Mouse (Mus musculus) c-Kit-positive CD71-positive TER-119-positive erythroid progenitor cells, embryonic 14.5 days (primary cell): ENCODE measurements around the gene Ptprm.
"Not testable (repeated sequence)": the region's sequence is repeated elsewhere in the genome, so short reads cannot be mapped to it uniquely, and the experiment has no call there.

Source experiments
- DNase-seq: peaks from one replicate; pipeline ENCODE4 v3.0.0-alpha.2; 2013; ENCODE audit warnings: low spot score

Ptprm gene

DNA sequence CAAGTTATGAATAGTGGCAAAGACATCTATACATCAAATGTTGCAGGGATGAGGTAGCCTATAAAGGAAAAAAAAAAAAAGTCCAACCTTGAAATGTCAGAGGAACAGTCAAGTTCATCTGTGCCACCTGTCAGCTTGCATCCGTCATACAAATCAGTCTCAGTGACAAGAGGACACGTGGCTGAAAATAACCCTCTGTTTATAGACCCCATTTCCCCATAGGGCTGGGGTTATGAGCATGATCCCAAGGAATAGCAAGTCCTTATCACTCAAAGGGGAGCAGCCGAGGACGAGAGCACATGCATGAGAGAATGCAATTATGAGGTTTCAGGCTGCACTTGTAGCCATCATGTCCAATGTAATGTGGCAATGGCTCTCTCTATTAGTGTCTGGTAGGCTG, 482.9 kb downstream of the Ptprm start:
- DNase-seq = no peak

DNA sequence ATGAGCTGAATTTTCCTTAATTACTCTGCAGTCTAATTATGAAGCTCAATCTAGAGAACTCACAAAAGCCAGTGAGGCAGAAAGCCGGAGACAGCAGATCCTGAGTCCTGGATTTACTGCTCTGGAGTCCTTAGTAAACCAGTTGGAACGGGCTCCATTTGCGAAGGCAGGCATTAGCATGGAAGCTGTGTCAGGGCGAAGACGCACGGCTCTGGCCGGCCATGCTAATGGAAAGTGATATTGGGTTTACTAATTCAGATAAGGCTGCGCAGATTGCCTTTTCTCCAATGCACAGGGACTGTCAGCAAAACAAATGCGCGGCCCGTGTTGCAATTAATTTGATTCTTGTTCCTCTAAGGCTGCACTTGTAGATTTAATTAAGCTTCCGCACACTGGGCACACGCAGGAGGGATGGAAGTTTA, 484.7 kb downstream of the Ptprm start:
- DNase-seq = no peak

DNA sequence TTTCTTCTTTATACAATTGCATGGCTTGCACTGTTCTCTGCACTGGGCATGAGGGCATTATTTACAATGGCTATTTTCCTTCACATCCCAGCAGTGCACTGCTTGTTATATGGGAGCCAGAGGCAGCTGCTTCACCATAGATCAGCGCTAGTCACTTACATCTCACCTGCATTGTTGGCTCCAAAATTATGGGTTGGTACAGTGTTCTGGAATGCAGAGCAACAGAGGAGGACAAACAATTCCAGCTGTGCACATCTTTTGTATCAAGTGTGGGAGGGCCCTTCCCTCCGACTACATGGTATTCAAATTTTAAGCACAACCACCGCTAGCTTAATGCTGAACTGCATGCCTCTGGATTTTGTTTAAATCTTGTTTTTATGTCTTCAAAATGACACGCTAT, 489.8 kb downstream of the Ptprm start:
- no peak for DNase-seq

DNA sequence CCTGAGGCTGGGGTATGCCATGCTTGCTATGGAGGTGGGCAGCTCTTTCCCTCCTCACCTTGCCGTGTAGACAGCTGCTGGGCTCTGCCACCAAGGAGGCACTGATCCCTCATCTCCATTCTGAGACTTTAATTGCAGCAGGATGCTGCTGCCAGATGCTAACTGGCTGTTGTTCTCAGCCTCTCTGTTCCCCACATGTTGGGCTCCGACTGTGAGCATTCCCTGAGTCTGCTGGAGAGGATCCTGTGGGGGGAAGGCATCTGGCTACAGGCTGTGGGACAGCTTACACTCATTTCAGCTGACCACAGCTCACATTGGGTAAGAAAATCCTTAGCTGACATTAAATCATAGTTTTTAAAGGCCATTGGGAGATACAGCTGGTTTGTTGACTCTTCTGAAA, 492.7 kb downstream of the Ptprm start:
- no peak for DNase-seq

DNA sequence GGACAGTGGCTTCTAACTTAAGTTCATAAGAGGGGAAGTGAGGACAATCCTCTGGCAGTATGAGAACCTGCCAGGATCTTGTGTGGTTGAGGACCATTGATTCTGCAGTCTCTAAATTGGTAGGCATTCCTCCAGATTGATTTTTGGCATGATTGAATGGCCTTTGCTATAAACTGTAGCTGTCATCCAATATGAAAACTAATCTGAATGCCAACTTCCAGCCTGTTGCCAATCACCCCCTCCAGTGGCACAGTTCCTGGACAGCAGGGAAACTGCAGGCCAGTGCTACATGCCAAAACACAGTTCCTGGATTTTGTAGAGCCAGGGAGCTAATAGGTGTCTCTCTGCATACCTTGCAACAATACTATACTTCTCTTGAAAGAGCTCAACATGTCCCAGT, 495.5 kb downstream of the Ptprm start:
- no peak for DNase-seq

DNA sequence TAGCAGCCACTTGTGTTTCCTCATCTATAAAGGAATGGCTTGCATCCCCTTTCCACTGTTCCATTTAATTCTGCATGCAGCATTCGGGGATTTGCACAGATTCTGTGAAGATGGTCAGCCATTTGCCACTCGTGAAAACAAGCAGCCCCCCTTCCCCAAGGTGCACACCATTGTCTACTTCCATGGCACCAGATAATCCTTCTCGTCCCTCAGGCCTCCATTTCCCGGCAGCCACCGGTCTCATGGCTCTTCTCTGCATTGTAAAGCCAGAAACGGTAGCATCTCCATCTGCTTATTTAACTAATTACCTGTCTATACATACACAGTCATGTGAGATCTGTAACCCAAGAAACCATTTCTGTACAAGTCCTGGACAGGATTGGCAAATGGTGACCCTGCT, 501.8 kb downstream of the Ptprm start:
- no peak for DNase-seq

DNA sequence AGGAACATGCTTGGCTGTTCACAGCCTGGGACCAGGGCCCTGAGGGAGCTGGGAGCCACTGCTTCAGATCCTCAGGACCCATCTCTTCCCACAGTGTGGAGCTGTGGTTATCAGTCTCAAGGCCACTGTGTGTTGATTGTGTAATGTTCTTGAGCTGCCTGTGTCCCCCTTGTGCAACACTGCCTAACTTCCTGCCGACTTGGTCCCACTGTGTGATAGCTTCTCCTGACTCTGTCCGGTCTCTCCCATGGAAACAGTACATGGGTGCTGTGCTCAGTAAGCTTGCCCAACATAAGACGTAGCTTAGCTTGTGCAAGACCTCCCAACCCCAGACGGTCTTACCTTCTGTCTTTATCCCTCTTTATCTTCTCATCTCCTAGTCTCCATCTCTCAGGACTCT, 507.2 kb downstream of the Ptprm start:
- DNase-seq = not testable (repeated sequence)

DNA sequence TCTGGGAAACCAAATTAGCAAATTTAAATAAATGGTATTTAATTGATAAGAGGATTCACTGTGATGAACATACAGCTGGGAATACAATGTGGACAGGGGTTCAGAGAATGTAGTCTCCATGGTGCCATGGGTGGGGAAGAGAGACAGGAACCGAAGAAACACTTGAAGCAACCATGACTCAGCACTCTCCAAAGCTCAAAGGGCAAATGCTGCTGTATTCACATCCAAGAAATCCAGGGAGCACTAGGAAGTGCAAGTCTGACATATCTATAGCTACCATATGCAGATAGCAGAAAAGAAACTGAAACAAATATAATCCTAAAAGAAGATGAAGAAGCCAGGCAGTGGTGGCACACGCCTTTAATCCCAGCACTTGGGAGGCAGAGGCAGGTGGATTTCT, 531.9 kb downstream of the Ptprm start:
- no peak for DNase-seq

DNA sequence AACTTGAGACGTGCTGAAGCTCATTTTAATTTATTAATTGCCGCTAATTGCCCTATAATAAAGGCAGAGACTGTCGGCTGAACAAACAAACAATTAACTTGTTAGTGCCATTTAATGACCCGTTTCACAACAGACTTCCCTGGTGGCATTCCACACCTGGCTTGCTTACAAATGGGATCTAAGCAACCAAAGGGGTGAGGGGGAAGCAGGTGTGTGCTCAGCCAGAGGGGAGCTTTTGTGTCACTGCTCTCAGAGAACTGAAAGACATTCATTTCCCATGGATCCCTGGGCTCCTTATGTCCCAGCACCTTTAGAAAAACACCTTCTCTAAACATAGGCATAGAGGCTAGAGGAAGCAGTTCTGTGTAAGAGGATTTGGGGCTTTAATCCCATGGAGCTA, 536.9 kb downstream of the Ptprm start:
- DNase-seq = no peak

DNA sequence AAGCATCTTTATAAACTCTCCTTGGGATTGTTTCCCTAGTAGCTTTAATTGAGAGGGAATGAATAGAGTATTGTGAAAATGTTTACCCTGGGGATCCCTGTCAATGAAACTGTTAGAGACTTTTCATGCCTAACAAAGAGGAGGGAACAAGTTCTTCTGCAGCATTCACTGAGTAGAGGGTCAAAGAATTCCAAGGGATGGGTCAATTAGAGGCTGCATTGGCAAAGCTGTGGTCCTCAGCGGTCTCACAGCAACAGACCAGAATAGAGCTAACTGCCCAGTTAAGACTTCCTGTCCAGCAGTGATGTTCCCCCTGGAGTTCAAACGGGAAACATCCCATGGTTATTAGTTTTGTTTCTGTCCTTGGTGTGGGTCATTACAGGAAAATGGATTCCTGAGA, 538.3 kb downstream of the Ptprm start:
- no peak for DNase-seq

DNA sequence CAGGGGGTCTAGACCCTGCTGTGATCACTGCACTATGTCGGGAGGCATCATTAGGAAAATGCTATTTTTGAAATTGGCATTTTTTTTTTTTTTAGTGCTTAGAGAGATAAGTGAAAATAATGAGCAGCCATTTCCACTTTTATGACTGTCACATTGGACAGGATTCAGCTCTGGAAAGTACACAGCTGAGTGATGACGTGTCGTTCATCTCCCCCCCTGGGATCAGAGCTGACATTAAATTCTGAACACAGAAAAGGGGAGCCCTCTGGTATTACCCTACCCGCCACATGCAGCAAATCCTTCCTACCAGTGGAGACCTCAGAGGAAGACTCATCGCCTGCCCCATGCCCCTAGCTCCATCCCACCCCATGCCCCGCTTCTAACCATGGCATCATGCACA, 540.5 kb downstream of the Ptprm start:
- no peak for DNase-seq

DNA sequence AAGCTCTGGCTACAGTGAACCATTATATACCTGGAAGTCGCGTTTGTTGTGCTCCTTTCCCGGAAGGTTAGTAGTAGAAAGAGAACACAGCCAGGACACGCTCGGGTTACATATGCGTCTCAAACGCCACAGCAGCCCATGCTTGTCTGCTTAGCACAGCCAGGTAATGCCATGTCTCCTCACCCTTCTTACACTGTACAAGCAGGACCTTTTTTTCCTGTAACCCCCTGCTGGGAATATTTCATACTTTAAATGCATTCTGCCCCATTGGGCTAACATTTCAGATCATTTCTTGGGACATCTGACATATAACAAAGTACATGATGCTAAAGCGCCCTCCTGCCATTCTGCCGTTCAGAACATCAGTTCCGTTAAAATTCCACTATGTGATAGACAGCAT, 540.9 kb downstream of the Ptprm start:
- DNase-seq = no peak

DNA sequence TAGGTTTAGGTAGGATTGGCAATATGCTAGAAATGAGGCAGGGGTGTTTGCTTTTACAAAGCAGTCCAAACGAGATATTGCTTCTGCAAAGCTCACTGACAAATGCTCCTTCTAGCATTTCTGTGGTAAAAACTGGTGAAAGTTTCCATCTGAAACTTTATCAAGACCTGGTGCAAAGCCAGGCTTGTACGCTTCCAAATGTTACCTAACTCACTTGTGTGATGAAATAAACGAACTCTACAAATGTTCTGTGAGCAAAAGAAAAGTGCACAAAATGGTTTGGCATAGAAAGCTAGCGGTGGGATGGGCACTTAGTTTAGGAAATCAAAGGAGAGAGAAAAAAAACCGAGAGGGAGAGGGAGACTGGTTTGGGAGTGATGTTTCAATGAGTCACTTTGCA, 544.5 kb downstream of the Ptprm start:
- DNase-seq = no peak

DNA sequence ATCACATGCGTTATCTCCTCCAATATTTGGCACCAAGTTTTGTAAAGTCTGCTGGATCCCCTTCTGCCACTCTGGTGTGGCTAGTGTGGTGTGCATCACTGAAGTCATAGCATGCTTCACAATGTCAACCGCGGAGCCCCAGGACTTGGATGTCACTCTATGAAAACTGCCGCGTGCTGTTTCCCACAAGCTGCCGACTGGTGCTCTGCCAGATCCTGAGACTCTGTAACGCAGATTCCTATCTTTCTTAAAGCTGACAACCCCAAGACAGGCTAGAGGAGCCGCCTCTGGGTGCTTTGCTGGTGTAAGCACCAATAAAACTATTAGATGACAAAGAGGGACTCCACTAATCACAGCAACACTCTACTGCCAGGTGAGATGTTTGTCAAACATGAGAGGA, 546.1 kb downstream of the Ptprm start:
- no peak for DNase-seq

DNA sequence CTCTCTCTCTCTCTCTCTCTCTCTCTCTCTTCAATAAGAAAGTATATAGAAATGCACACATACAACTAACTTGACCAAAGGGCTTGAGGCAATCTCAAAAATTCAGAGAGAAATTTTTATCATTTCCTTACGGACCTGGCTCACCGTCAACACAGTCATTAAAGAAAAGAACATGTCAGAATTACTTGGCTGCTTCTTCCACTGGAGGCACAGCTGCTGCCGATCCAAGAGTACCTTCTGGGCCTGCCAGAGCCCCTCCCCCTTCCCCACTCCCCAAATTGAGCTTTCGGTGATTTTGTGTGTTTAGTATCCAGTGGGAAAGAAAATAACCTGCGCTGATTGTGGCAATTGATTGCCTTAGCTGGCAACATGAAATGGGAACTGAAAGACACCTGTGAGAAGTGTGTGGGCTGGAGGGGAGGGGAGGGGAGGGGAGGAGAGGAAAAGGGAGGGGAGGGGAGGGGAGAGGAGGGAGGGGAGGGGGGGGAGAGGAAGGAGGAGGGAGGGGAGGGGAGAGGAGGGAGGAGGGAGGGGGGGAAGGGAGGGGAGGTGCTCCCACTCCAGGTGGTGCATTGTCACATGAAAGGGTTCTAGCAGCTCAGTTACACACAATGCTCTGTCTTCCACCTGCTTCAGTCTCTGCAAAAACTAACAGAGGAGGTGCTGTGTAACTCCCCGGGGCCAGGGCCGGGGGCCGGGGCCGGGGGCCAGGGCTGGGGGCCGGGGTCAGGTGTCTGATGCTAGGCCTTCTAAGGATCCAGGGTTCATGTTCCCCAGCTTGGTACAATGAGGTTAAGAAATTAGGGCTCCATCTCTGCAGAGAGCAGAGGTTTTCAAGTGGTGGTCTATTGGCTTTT, 552.2 kb downstream of the Ptprm start:
- DNase-seq = no peak

DNA sequence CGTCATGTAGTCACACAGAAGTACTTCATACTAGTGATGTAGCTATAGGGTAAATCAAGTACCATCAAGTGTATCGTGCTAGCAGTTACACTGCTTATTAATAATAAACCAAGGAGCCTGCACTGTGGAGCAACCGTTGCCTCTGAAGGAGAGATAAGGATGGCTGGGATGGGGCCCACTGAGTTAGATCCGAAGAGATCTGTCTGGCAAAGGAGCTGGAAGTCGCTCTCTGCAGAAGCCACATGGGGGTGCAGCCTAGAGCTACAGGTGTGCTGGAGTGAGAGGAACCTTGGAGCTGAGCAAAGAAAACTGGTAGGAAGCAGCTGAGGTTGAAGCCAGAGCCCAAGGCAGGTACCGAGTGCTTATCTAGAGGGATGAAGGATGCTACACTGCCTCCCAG, 554.0 kb downstream of the Ptprm start:
- DNase-seq = no peak

DNA sequence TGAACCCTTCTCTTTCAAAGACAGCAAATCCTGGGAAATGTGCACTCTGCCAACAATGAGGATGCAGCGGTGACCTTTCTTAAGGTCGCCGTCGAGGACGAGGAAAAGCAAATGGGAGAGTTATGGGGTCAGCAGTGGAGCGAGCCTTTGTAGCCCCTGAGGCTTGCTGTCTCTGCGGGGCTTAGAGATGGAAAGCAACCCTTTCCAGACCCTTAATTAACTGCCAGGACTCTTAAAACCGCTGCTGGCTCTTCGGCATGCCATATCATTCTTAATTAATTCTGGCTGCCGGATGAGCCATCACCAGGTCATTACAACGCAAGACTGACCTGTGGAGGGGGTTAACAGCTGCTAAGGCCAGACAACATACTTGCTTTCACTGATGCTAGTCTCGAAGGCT, 568.1 kb downstream of the Ptprm start:
- no peak for DNase-seq

DNA sequence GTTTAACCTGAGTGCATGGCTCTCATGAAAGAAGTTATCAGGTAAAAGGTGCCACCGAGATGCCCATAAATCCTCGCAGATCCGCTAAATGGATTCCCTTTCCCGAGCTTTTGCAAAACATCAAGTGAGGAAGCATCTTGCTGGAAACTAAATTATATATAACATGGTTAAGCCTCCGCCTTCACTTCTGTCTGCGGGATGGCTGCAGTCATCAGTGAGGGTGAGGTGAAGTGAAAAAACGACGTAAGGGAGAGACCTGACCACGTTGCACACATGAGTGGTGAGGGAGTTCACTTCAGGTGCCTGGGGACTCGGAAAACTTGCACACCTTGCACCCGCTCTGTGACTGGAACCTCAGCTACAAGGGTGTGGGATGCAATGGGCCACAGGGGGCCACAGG, 568.7 kb downstream of the Ptprm start:
- no peak for DNase-seq

DNA sequence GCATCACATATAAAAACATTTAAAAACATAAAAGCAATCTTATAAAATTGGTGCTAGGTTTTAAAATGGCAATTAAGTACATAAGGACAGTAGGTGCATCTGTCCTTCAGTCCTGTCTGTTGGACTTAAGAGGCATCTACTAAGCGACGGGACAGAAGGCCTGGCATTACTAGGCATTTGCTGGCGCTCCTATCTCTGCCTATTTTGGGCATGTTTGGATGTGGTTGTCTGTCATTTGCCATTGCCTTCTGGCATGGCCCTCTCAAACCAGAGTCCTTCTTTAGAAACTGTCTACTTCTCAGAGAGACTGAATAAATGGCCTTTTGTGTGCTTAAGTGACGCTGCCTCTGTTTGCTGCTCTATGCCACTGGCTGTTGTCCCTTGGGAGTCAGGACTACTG, 570.7 kb downstream of the Ptprm start:
- DNase-seq = no peak

DNA sequence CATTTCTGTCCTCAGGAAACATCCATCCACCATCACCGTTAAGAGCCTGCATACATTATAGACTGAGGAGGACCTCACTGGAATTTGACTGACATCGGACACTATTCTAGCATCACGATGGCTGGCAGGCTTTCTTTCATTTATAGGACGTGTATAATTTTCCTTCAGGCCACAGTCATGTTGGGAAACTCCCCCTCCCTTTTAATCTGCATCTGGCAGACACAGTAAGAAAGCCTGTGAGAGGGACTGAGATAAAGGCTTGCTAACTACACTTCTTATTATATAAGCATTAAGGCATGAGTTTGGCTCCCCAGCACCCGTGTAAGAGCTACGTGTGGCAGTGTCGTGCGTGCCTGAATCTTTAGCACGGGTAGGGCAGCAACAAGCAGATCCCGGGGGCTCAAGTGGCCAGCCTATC, 571.2 kb downstream of the Ptprm start:
- DNase-seq = no peak

DNA sequence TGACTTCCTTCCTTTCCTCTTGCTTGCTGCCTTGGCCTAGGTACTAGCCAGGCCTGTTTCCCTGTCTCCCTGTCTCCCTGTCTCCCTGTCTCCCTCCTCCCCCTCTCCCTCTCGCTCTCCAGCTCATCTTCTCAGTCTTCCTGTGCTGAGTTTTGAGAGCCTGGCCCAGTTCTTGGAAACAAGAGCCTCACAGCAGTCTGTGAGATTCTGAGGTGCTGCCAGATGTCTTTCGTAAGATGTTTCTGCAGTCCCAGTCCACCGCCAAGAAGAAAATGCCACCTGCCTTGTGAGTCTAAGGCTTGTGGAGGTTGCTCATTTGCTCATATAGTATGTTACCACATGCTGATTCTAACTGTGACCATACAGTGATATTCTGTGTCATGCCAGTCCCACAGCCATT, 572.3 kb downstream of the Ptprm start:
- no peak for DNase-seq

DNA sequence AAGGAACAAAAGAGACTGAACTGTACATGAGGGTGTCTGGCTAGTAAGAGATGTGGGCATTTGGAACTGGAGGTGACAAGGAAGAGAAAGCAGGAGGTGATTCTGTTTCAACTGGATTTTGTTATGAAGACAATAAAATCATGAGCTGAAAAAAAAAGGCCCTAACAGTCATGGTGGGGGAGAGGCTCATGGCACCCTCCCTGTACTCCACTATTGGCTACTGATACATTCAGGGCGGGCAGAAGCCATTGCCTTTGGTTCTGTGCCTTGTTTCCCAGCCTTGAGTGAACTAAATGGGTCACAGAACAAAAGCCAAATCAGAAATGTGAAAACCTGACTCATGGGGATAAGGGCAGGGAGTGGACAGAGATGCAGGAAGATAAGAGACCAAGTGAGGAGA, 575.2 kb downstream of the Ptprm start:
- DNase-seq = no peak

DNA sequence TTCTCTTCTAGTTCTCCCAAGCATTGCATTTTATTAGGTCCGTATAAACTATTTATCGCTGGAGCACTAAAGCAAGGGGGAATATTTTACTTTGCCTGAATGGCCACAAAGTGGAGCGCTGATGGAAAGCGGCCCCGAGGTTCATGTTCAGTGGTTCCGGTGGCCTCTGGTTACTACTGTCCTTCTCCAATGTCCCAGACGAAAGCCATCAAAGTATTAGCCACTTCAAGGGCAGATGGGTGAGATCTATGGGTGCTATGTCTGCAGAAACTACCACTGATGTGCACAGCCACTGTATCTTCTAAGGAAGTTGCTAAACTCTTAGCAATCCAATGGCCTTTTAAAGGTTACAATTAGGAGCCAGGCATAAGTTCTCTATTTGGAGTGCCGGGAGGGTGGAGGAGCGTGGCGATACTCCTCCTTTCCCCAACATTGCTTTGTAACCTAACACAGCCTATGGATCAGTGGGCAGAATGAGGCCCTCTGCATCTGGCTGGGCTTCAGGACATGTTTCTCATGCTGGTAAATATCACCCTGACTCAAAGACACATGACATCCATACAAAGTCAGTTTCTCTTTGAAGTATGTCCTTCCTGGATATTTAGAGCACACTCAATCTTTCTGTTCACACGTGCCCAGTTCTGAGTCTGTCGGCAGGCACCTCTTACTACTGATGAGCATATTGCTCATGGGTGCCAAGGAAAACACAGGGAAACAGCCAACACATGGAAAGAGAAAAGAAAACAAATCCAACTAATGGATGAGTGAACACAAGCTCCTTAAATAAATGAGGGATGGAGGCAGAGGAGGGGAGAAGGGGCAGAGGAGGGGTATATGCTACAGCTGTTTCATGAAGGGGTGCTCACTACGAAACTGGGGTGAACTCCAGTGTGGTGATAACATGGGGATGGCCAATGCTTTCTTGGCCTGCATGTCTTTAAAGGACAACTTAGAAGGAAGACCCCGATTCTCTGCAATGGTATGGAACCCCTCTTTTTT, 584.6 kb downstream of the Ptprm start:
- no peak for DNase-seq
